Mouse (Mus musculus) layer of hippocampus, adult 18-20 months (tissue): Measurements from ENCODE around the gene Vmn1r137. TPM values are rescaled to one million over a fixed set of nuclear protein-coding genes. Genes with fewer than 3 reads are reported as not detected.
"Not testable (repeated sequence)": the region's sequence is repeated elsewhere in the genome, so short reads cannot be mapped to it uniquely, and the experiment has no call there.

ENCODE experiments used
- DNase-seq, 2 experiments: peaks; one replicate each; pipeline ENCODE4 v3.0.0; 2022; ENCODE audit warnings: low spot score in 2 of 2
- long read RNA-seq: library from polyadenylated mRNA; stranded (forward); transcript quantifications from one replicate; pipeline ENCODE4 v2.0.0, GENCODE M21; 2021
- total RNA-seq, 2 experiments: library from RNA; stranded (reverse); gene quantifications; 2 replicates each; pipeline ENCODE4 v1.2.3; 2021

The Vmn1r137 gene
- total RNA-seq, result not detected
- long read RNA-seq, result 0 reads

DNA sequence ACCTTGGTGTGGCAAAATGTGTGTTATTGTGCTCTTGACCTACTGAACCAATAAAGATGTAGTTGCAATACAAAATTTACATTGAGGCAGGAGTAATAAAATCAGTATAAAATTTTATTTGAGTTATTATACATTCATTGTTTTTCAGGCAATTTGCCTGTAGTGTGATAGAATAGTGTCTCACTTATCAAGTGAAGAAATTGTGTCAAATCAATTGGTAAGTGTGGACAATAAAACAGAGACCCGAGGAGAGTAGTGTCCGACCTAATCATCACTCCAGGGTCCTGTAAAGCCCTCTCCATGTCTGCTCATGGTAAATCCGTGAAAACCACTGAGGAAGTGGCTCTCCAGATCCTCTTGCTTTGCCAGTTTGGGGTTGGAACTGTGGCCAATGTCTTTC, at the start of gene Vmn1r137:
Gene Vmn1r137 (plus strand): TSS at position 301 of the 400 bp plus-strand sequence.
- not testable (repeated sequence) for DNase-seq

GRCm38 (mm10) chr7:22028797-22029196, 34.4 kb downstream of the Vmn1r137 start, which contains the start of gene Vmn1r138:
Gene Vmn1r138, minus strand, starts transcription at chr7:22028897.
- not testable (repeated sequence) for DNase-seq

Other genes starting within 250 kb of the Vmn1r137 start
- gene Gm4175, start 233.1 kb upstream of the Vmn1r137 start, total RNA-seq, result not detected
- not detected for gene Gm4177, start 197.9 kb upstream of the Vmn1r137 start, total RNA-seq
- gene Vmn1r135, start 162.2 kb upstream of the Vmn1r137 start, total RNA-seq, result not detected
- gene Gm5725, start 150.3 kb upstream of the Vmn1r137 start, total RNA-seq, result not detected
- gene Gm5891, start 73.3 kb upstream of the Vmn1r137 start, total RNA-seq, result not detected
- gene Vmn1r138, start 34.3 kb downstream of the Vmn1r137 start, total RNA-seq, result not detected
- not detected for gene Gm6176, start 61.7 kb downstream of the Vmn1r137 start, total RNA-seq
- not detected for gene Vmn1r139, start 74.5 kb downstream of the Vmn1r137 start, total RNA-seq
- gene Gm16451, start 123.7 kb downstream of the Vmn1r137 start, total RNA-seq, result not detected
- not detected for gene Gm10666, start 140.2 kb downstream of the Vmn1r137 start, total RNA-seq
- gene Vmn1r142, start 169.4 kb downstream of the Vmn1r137 start, total RNA-seq, result not detected
- not detected for gene Vmn1r143, start 194.8 kb downstream of the Vmn1r137 start, total RNA-seq
- gene Gm8653, start 206.7 kb downstream of the Vmn1r137 start, total RNA-seq, result not detected
- gene Gm8453, start 234.9 kb downstream of the Vmn1r137 start, total RNA-seq, result not detected